Mouse (Mus musculus): ENCODE results near the gene Smyd1. TPM values are rescaled to one million over a fixed set of nuclear protein-coding genes. Genes with fewer than 3 reads are reported as not detected.

The Smyd1 gene
- total and polyA plus RNA-seq, 3 experiments: 192 to 352 (median 325) TPM

GRCm38 (mm10) chr6:71199612-71200011, 122.4 kb downstream of the Smyd1 start, which contains the start of gene Fabp1:
Fabp1 (plus strand) TSS chr6:71199827.
- TF ChIP-seq CTCF (IDR thresholded peaks at IDR 0.05) (no peak), EP300 (IDR thresholded peaks at IDR 0.05; ENCODE audit: insufficient read depth, low read depth, low read length) (no peak), POLR2A (IDR thresholded peaks at IDR 0.05; ENCODE audit: insufficient read depth, low read depth, low read length) (no peak)
- no peaks in the 10 kb centered on the region for H3K4me1 ChIP-seq (ENCODE audit: control insufficient read depth, insufficient read depth, low read length)
- H3K27ac ChIP-seq: no peak within 1 kb of the TSS
- 76% methylated on average over 4 of the region's 4 CpGs for WGBS
- intact Hi-C loops (cut with DNase I): no loop called here
- H3K36me3 ChIP-seq (ENCODE audit: control insufficient read depth, insufficient read depth, low read length): no peaks in the 10 kb centered on the region
- H3K79me2 ChIP-seq (replicated peaks; ENCODE audit: control insufficient read depth, insufficient read depth, low read length): no peaks in the 10 kb centered on the region
- H3K9ac ChIP-seq (ENCODE audit: low read depth, low read length): no peak within 1 kb of the TSS
- no peak for DNase-seq
- H3K4me3 ChIP-seq: no peak within 1 kb of the TSS
- no peaks in the 10 kb centered on the region for H3K27me3 ChIP-seq (ENCODE audit: control insufficient read depth, insufficient read depth, low read length)

- no peak for TF ChIP-seq CTCF (IDR thresholded peaks at IDR 0.05)
- no peak for TF ChIP-seq POLR2A (IDR thresholded peaks at IDR 0.05; ENCODE audit: insufficient read depth, low read depth, low read length)
- no peak for TF ChIP-seq EP300 (IDR thresholded peaks at IDR 0.05; ENCODE audit: insufficient read depth, low read depth, low read length)
- no peaks in the 10 kb centered on the region for H3K4me1 ChIP-seq (ENCODE audit: control insufficient read depth, insufficient read depth, low read length)
- no peak overlapping the region for H3K27ac ChIP-seq
- intact Hi-C loops (cut with DNase I): no loop called here
- no peaks in the 10 kb centered on the region for H3K27me3 ChIP-seq (ENCODE audit: control insufficient read depth, insufficient read depth, low read length)
- no peaks in the 10 kb centered on the region for H3K36me3 ChIP-seq (ENCODE audit: control insufficient read depth, insufficient read depth, low read length)
- H3K9ac ChIP-seq (ENCODE audit: low read depth, low read length): no peak overlapping the region
- DNase-seq: peak in 1 of 2 experiments; percentile 8
- H3K79me2 ChIP-seq (replicated peaks; ENCODE audit: control insufficient read depth, insufficient read depth, low read length): no peaks in the 10 kb centered on the region
- H3K4me3 ChIP-seq: no peak overlapping the region
- 59% methylated on average over 13 of the region's 13 CpGs for WGBS
These were observed 124.1 kb downstream of the Smyd1 start for GRCm38 (mm10) chr6:71197636-71198535.

GRCm38 (mm10) chr6:71196107-71196506, 125.9 kb downstream of the Smyd1 start:
- Histone ChIP-seq H3K79me2 (replicated peaks; ENCODE audit: control insufficient read depth, insufficient read depth, low read length) (no peaks in the 10 kb centered on the region), H3K9ac (ENCODE audit: low read depth, low read length) (no peak overlapping the region), H3K36me3 (ENCODE audit: control insufficient read depth, insufficient read depth, low read length) (no peaks in the 10 kb centered on the region), H3K27me3 (ENCODE audit: control insufficient read depth, insufficient read depth, low read length) (no peaks in the 10 kb centered on the region), H3K27ac (no peak overlapping the region), H3K4me1 (ENCODE audit: control insufficient read depth, insufficient read depth, low read length) (no peaks in the 10 kb centered on the region), H3K4me3 (no peak overlapping the region)
- no peak for DNase-seq
- TF ChIP-seq CTCF (IDR thresholded peaks at IDR 0.05): no peak
- TF ChIP-seq EP300 (IDR thresholded peaks at IDR 0.05; ENCODE audit: insufficient read depth, low read depth, low read length): no peak
- no peak for TF ChIP-seq POLR2A (IDR thresholded peaks at IDR 0.05; ENCODE audit: insufficient read depth, low read depth, low read length)
- intact Hi-C loops (cut with DNase I): no loop called here

- intact Hi-C loops (cut with DNase I): no loop called here
- no peaks in the 10 kb centered on the region for H3K27me3 ChIP-seq (ENCODE audit: control insufficient read depth, insufficient read depth, low read length)
- H3K4me3 ChIP-seq: no peak overlapping the region
- no peaks in the 10 kb centered on the region; the same call in 1 of the 2 replicates for H3K4me1 ChIP-seq (ENCODE audit: control insufficient read depth, insufficient read depth, low read length)
- no peak for DNase-seq
- TF ChIP-seq EP300 (IDR thresholded peaks at IDR 0.05; ENCODE audit: insufficient read depth, low read depth, low read length) (no peak), POLR2A (IDR thresholded peaks at IDR 0.05; ENCODE audit: insufficient read depth, low read depth, low read length) (no peak), CTCF (IDR thresholded peaks at IDR 0.05) (no peak)
- H3K27ac ChIP-seq: no peak overlapping the region
- H3K9ac ChIP-seq (ENCODE audit: low read depth, low read length): no peak overlapping the region
- no peaks in the 10 kb centered on the region for H3K36me3 ChIP-seq (ENCODE audit: control insufficient read depth, insufficient read depth, low read length)
- WGBS: 77% methylated on average over 6 of the region's 6 CpGs
- H3K79me2 ChIP-seq (replicated peaks; ENCODE audit: control insufficient read depth, insufficient read depth, low read length): no peaks in the 10 kb centered on the region
These were observed 128.8 kb downstream of the Smyd1 start for GRCm38 (mm10) chr6:71193151-71193740.

- DNase-seq: no peak
- no peak overlapping the region for H3K4me3 ChIP-seq
- intact Hi-C loops (cut with DNase I): no loop called here
- no peak overlapping the region for H3K27ac ChIP-seq
- 95% methylated on average over 2 of the region's 2 CpGs for WGBS
- H3K4me1 ChIP-seq (ENCODE audit: control insufficient read depth, insufficient read depth, low read length): no peaks in the 10 kb centered on the region; the same call in 1 of the 2 replicates
- no peaks in the 10 kb centered on the region for H3K27me3 ChIP-seq (ENCODE audit: control insufficient read depth, insufficient read depth, low read length)
- H3K36me3 ChIP-seq (ENCODE audit: control insufficient read depth, insufficient read depth, low read length): no peaks in the 10 kb centered on the region
- no peak for TF ChIP-seq CTCF (IDR thresholded peaks at IDR 0.05)
- no peak for TF ChIP-seq POLR2A (IDR thresholded peaks at IDR 0.05; ENCODE audit: insufficient read depth, low read depth, low read length)
- no peak for TF ChIP-seq EP300 (IDR thresholded peaks at IDR 0.05; ENCODE audit: insufficient read depth, low read depth, low read length)
- no peak overlapping the region for H3K9ac ChIP-seq (ENCODE audit: low read depth, low read length)
- no peaks in the 10 kb centered on the region for H3K79me2 ChIP-seq (replicated peaks; ENCODE audit: control insufficient read depth, insufficient read depth, low read length)
These were observed 131.5 kb downstream of the Smyd1 start for GRCm38 (mm10) chr6:71190501-71190900.

- no peak for DNase-seq
- H3K36me3 ChIP-seq (ENCODE audit: control insufficient read depth, insufficient read depth, low read length): no peaks in the 10 kb centered on the region
- 55% methylated on average over 1 of the region's 1 CpGs for WGBS
- H3K4me3 ChIP-seq: no peak overlapping the region
- no peaks in the 10 kb centered on the region for H3K79me2 ChIP-seq (replicated peaks; ENCODE audit: control insufficient read depth, insufficient read depth, low read length)
- intact Hi-C loops (cut with DNase I): no loop called here
- no peak overlapping the region for H3K27ac ChIP-seq
- H3K9ac ChIP-seq (ENCODE audit: low read depth, low read length): no peak overlapping the region
- H3K27me3 ChIP-seq (ENCODE audit: control insufficient read depth, insufficient read depth, low read length): no peaks in the 10 kb centered on the region
- TF ChIP-seq EP300 (IDR thresholded peaks at IDR 0.05; ENCODE audit: insufficient read depth, low read depth, low read length) (no peak), POLR2A (IDR thresholded peaks at IDR 0.05; ENCODE audit: insufficient read depth, low read depth, low read length) (no peak), CTCF (IDR thresholded peaks at IDR 0.05) (no peak)
- no peaks in the 10 kb centered on the region; the same call in 1 of the 2 replicates for H3K4me1 ChIP-seq (ENCODE audit: control insufficient read depth, insufficient read depth, low read length)
These were observed 132.5 kb downstream of the Smyd1 start for GRCm38 (mm10) chr6:71189578-71189977.
